Mouse (Mus musculus) cerebellum, adult 2 months (tissue): ENCODE measurements at regions not wholly inside any gene's neighbourhood (a gene's known extent, or its start where the extent isn't known, plus 50 kb on each side); places are given as distances from the start of the nearest gene placed in this dataset.

Experiments
- CTCF ChIP-seq: fragments of 200-500 bp; IDR thresholded peaks from 2 replicates; pipeline ENCODE4 v1.5.1; 2011; ENCODE audit warnings: low read depth, mild to moderate bottlenecking, control low read depth, low read length, moderate library complexity, borderline replicate concordance; ENCODE audit not compliant: insufficient read depth
- POLR2A ChIP-seq: fragments of 200-500 bp; IDR thresholded peaks from 2 replicates; pipeline ENCODE4 v1.6.1; 2011; ENCODE audit warnings: low read length, control low read depth, borderline replicate concordance; ENCODE audit not compliant: insufficient read depth

DNA sequence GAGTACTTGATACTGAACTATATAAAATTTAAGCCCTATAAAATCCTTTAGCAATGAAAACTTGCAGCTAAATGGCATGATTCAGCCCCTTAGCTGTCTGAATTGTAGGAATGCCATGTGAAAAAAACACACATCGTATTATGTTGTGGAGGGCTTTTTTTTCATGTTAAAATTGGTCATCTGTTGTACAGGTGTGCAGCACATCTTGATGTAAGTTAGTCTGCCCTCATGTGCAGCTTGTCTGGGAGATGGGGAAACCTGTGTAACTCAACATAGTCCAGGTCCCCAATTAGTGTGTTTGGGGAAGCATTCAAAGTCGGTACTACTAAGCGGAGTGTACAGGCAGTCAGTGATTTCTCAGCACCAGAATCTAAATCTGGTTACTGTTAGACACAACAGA, 316.9 kb upstream of the Meox2 start:
- TF ChIP-seq CTCF (no peak), POLR2A (no peak)
